Mouse (Mus musculus) heart, adult 2 months (tissue): ENCODE measurements around the gene Vmn2r97. TPM values are rescaled to one million over a fixed set of nuclear protein-coding genes. Genes with fewer than 3 reads are reported as not detected.
"Not testable (repeated sequence)": the region's sequence is repeated elsewhere in the genome, so short reads cannot be mapped to it uniquely, and the experiment has no call there.

Experiments
- DNase-seq, 2 experiments: peaks; one replicate each; pipeline ENCODE4 v3.0.0; 2021
- H3K27ac ChIP-seq: fragments of 200-600 bp; 2 replicates; pipeline ENCODE4 v1.8.1; 2022
- H3K27me3 ChIP-seq: fragments of 200-500 bp; 2 replicates; pipeline ENCODE4 v1.6.1; 2012; ENCODE audit warnings: mild to moderate bottlenecking, low read length, inconsistent platforms, mixed read lengths; ENCODE audit not compliant: control insufficient read depth, insufficient read depth
- H3K36me3 ChIP-seq: fragments of 200-500 bp; 2 replicates; pipeline ENCODE4 v1.6.1; 2012; ENCODE audit warnings: low read length, inconsistent platforms; ENCODE audit not compliant: control insufficient read depth, insufficient read depth
- H3K4me1 ChIP-seq: fragments of 200-500 bp; 2 replicates; pipeline ENCODE4 v1.6.1; 2011; ENCODE audit warnings: low read length; ENCODE audit not compliant: control insufficient read depth, insufficient read depth
- H3K4me3 ChIP-seq: fragments of 200-600 bp; 2 replicates; pipeline ENCODE4 v1.8.1; 2022
- H3K79me2 ChIP-seq: fragments of 200-500 bp; replicated peaks from 2 replicates; pipeline ENCODE4 v1.6.1; 2012; ENCODE audit warnings: mild to moderate bottlenecking, inconsistent platforms, low read length, moderate library complexity, mixed read lengths; ENCODE audit not compliant: control insufficient read depth, insufficient read depth
- H3K9ac ChIP-seq: fragments of 200-500 bp; 2 replicates; pipeline ENCODE4 v1.6.1; 2012; ENCODE audit warnings: low read depth, mild to moderate bottlenecking, control low read depth, inconsistent platforms, low read length, mixed read lengths
- CTCF ChIP-seq: fragments of 200-600 bp; IDR thresholded peaks from 2 replicates; pipeline ENCODE4 v1.8.1; 2022; ENCODE audit warnings: antibody characterized with exemption, mild to moderate bottlenecking, moderate library complexity
- EP300 ChIP-seq: fragments of 200-500 bp; IDR thresholded peaks from 2 replicates; pipeline ENCODE4 v1.6.1; 2011; ENCODE audit warnings: low read depth, low read length, control low read depth; ENCODE audit not compliant: insufficient read depth
- POLR2A ChIP-seq: fragments of 200-500 bp; IDR thresholded peaks from 2 replicates; pipeline ENCODE4 v1.6.1; 2011; ENCODE audit warnings: mild to moderate bottlenecking, low read depth, low read length, control low read depth; ENCODE audit not compliant: insufficient read depth
- WGBS: fragments of 180-500 bp; shearing (Covaris S2); methylation state at CpG from one replicate; pipeline ENCODE4 v1.1.7; 2018; 5-methylcytosine and 5-hydroxymethylcytosine counted together
- intact Hi-C: fragments of 180-260 bp; cut with DNase I; formaldehyde crosslinking; loops from one replicate; pipeline ENCODE4 v1.15.1; 2025
- long read RNA-seq: library from polyadenylated mRNA; stranded (forward); transcript quantifications from one replicate; pipeline ENCODE4 v2.0.0, GENCODE M21; 2021
- polyA plus RNA-seq: library from polyadenylated mRNA; depleted of rRNA; stranded (reverse); fragments of >200 nt; gene quantifications from 2 replicates; pipeline ENCODE4 v1.2.3, GENCODE M21; 2012; rRNA removed
- total RNA-seq, 2 experiments: library from RNA; stranded (reverse); gene quantifications; 2 replicates each; pipeline ENCODE4 v1.2.3; 2021

Vmn2r97 gene
- total RNA-seq (not detected), polyA plus RNA-seq (not detected in 2 replicates)
- long read RNA-seq, result 0 reads

GRCm38 (mm10) chr17:18914000-18914399 is at the start of gene Vmn2r97:
Gene Vmn2r97 (plus strand): TSS chr17:18914300.
- intact Hi-C loops, H3K4me3 ChIP-seq, DNase-seq, H3K27ac ChIP-seq, H3K79me2 ChIP-seq, H3K36me3 ChIP-seq, H3K27me3 ChIP-seq, H3K4me1 ChIP-seq, H3K9ac ChIP-seq: not testable (repeated sequence)
- WGBS, result 40% methylated on average over 2 of the region's 2 CpGs

GRCm38 (mm10) chr17:18882436-18882835 is 31.7 kb upstream of the Vmn2r97 start:
- H3K36me3 ChIP-seq, intact Hi-C loops, H3K9ac ChIP-seq, H3K27me3 ChIP-seq, H3K4me1 ChIP-seq, H3K79me2 ChIP-seq, H3K27ac ChIP-seq, DNase-seq, H3K4me3 ChIP-seq: not testable (repeated sequence)
- 41% methylated on average over 2 of the region's 2 CpGs for WGBS

- Histone ChIP-seq H3K27ac (no peak overlapping the region), H3K4me1 (no peaks in the 10 kb centered on the region), H3K4me3 (no peak overlapping the region), H3K9ac (no peak overlapping the region), H3K79me2 (no peaks in the 10 kb centered on the region), H3K36me3 (no peaks in the 10 kb centered on the region), H3K27me3 (no peaks in the 10 kb centered on the region)
- WGBS, result 76% methylated on average over 6 of the region's 6 CpGs
- no peak for TF ChIP-seq POLR2A
- TF ChIP-seq EP300, result no peak
- no peak for TF ChIP-seq CTCF
- intact Hi-C loops, result no loop called here
- no peak for DNase-seq
These were observed 24.3 kb upstream of the Vmn2r97 start for GRCm38 (mm10) chr17:18889745-18890329.

DNA sequence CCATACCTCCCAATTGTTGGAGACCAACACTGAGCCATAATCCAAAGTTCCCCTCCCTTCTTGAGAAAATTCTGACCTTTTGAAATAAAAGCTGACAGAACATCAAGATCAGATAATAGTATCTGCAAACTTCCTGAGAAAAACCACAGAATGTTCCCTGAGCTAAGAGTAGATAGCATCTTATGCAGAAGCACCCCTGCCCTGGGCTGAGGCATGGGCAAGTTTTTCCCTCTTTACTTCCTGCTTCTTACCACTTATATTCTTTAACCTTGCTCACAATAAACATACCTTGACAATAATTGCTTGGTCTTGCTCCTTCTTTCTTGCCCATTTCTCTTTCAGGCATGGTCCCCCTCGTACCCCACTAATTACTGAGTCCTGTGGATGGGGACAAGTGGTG is 43.7 kb downstream of the Vmn2r97 start:
- DNase-seq, intact Hi-C loops: not testable (repeated sequence)

DNA sequence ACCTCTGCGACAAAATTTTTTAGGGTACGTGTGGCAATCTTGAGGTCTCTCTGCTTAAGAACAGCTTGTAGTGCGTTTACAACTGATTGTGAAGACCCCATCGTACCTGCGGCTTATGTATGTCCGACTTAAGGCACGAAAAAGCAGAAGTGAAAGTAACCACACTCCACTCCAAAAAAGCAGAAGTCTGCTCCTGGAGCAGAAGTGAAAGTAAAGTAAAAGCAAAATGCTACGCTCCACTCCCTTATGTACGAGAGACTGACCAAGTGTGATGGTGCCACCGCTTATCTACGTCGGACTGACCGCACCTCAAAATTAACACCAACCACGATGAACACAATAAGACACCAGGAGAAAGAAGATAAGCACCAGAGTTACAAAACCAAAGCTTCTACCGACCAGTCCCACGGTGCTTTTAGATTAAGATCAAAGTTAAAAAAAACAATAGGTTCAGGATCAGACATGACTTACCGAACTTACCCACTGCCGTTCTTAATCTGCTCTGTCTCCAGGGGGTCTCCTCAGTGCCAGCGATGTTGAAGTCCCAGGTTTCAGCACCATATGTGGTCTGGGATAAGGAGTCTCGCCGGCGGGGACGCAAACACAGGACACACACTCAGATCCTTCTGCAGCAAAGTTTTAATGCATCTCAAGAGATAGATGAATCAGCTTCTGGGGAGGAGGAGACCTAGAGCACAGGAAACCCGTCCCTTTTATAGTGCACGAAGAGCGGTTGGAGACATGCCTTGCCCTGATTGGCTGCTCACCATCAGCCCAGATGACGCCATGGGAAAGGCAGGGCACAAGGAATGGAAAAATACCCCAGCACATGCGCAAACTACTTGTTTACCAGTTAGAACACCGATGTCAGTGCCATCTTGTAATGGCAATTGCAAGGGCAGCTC is 54.5 kb downstream of the Vmn2r97 start:
- Histone ChIP-seq H3K27ac (no peak overlapping the region), H3K36me3 (no peaks in the 10 kb centered on the region), H3K27me3 (no peaks in the 10 kb centered on the region), H3K4me1 (no peaks in the 10 kb centered on the region), H3K4me3 (no peak overlapping the region), H3K9ac (no peak overlapping the region), H3K79me2 (no peaks in the 10 kb centered on the region)
- TF ChIP-seq EP300 (no peak), POLR2A (no peak), CTCF (no peak)
- 81% methylated on average over 29 of the region's 29 CpGs for WGBS
- intact Hi-C loops, result no loop called here
- no peak for DNase-seq

More for the DNA sequence above, 43.7 kb downstream of the Vmn2r97 start:
- whole genome bisulfite sequencing, result 43% methylated on average over 1 of the region's 1 CpGs
- not testable (repeated sequence) for H3K27me3 ChIP-seq, H3K4me1 ChIP-seq, H3K36me3 ChIP-seq, H3K27ac ChIP-seq, H3K79me2 ChIP-seq, H3K9ac ChIP-seq, H3K4me3 ChIP-seq

Other genes starting within 250 kb of the Vmn2r97 start
- not detected for gene Vmn2r98, start 139.2 kb downstream of the Vmn2r97 start, total RNA-seq
- not detected in 2 replicates for gene Vmn2r98, start 139.2 kb downstream of the Vmn2r97 start, polyA plus RNA-seq